Mouse (Mus musculus): ENCODE results near the gene Srsf3. TPM values are rescaled to one million over a fixed set of nuclear protein-coding genes. Genes with fewer than 3 reads are reported as not detected.
"Not testable (repeated sequence)": the region's sequence is repeated elsewhere in the genome, so short reads cannot be mapped to it uniquely, and the experiment has no call there.

The Srsf3 gene
- polyA plus RNA-seq, 1 experiment from 2014 or later = 879 TPM

GRCm38 (mm10) chr17:29031085-29031711, 1.2 kb upstream of the Srsf3 start:
- peak overlapping the region; percentile 71 for H3K4me3 ChIP-seq (ENCODE audit: low read depth, low read length)
- H3K36me3 ChIP-seq (ENCODE audit: control insufficient read depth, insufficient read depth, low read length); ATAC-seq (ENCODE audit: insufficient number of reproducible peaks, low FRiP score, low TSS enrichment, low read depth); DNase-seq (ENCODE audit: low spot score); H3K9me3 ChIP-seq (ENCODE audit: control insufficient read depth, low read length); H3K27me3 ChIP-seq (ENCODE audit: control insufficient read depth, insufficient read depth, low read length); H3K4me1 ChIP-seq (ENCODE audit: control insufficient read depth, insufficient read depth, low read length): not testable (repeated sequence)
- H3K9ac ChIP-seq (ENCODE audit: low read length) = peak overlapping the region; percentile 98
- WGBS = 58% methylated on average over 7 of the region's 7 CpGs
- peak overlapping the region; percentile 91 for H3K27ac ChIP-seq (replicated peaks; ENCODE audit: low read depth, low read length)
- H3K4me2 ChIP-seq (ENCODE audit: low read depth, severe bottlenecking) = peak overlapping the region; percentile 78; the same call in 1 of the 2 replicates

- WGBS = under 1% methylated on average over 26 of the region's 26 CpGs
- Histone ChIP-seq H3K36me3 (ENCODE audit: control insufficient read depth, insufficient read depth, low read length) (peaks cover 6% of the 10 kb centered on the region), H3K9me3 (ENCODE audit: control insufficient read depth, low read length) (no peaks in the 10 kb centered on the region), H3K4me1 (ENCODE audit: control insufficient read depth, insufficient read depth, low read length) (peaks cover 8% of the 10 kb centered on the region), H3K9ac (ENCODE audit: low read length) (peak overlapping the region; percentile 98), H3K27ac (replicated peaks; ENCODE audit: low read depth, low read length) (peak overlapping the region; percentile 91), H3K27me3 (ENCODE audit: control insufficient read depth, insufficient read depth, low read length) (no peaks in the 10 kb centered on the region), H3K4me3 (ENCODE audit: low read depth, low read length) (peak overlapping the region; percentile 71), H3K4me2 (ENCODE audit: low read depth, severe bottlenecking) (peak overlapping the region; percentile 78)
- peak; percentile 80 for DNase-seq (ENCODE audit: low spot score)
- no peak for ATAC-seq (ENCODE audit: insufficient number of reproducible peaks, low FRiP score, low TSS enrichment, low read depth)
Observed at GRCm38 (mm10) chr17:29031771-29032273, 606 bp upstream of the Srsf3 start.

- ATAC-seq (ENCODE audit: insufficient number of reproducible peaks, low FRiP score, low TSS enrichment, low read depth) (no peak), DNase-seq (ENCODE audit: low spot score) (no peak)
- Histone ChIP-seq H3K9me3 (ENCODE audit: control insufficient read depth, low read length) (no peaks in the 10 kb centered on the region), H3K36me3 (ENCODE audit: control insufficient read depth, insufficient read depth, low read length) (peaks cover 20% of the 10 kb centered on the region), H3K4me3 (ENCODE audit: low read depth, low read length) (peak overlapping the region; percentile 71), H3K27me3 (ENCODE audit: control insufficient read depth, insufficient read depth, low read length) (no peaks in the 10 kb centered on the region), H3K27ac (replicated peaks; ENCODE audit: low read depth, low read length) (no peak overlapping the region), H3K4me2 (ENCODE audit: low read depth, severe bottlenecking) (peak overlapping the region; percentile 96), H3K9ac (ENCODE audit: low read length) (peak overlapping the region; percentile 98), H3K4me1 (ENCODE audit: control insufficient read depth, insufficient read depth, low read length) (peaks cover 8% of the 10 kb centered on the region)
- under 1% methylated on average over 6 of the region's 6 CpGs for WGBS
Observed at GRCm38 (mm10) chr17:29033569-29034061, 1.2 kb downstream of the Srsf3 start.

GRCm38 (mm10) chr17:29034264-29034663, 1.8 kb downstream of the Srsf3 start:
- Histone ChIP-seq H3K4me1 (ENCODE audit: control insufficient read depth, insufficient read depth, low read length) (peaks cover 8% of the 10 kb centered on the region), H3K27ac (replicated peaks; ENCODE audit: low read depth, low read length) (no peak overlapping the region), H3K36me3 (ENCODE audit: control insufficient read depth, insufficient read depth, low read length) (peaks cover 22% of the 10 kb centered on the region), H3K9me3 (ENCODE audit: control insufficient read depth, low read length) (no peaks in the 10 kb centered on the region), H3K4me3 (ENCODE audit: low read depth, low read length) (peak overlapping the region; percentile 71), H3K27me3 (ENCODE audit: control insufficient read depth, insufficient read depth, low read length) (no peaks in the 10 kb centered on the region), H3K4me2 (ENCODE audit: low read depth, severe bottlenecking) (peak overlapping the region; percentile 96), H3K9ac (ENCODE audit: low read length) (peak overlapping the region; percentile 98)
- ATAC-seq (ENCODE audit: insufficient number of reproducible peaks, low FRiP score, low TSS enrichment, low read depth) (no peak), DNase-seq (ENCODE audit: low spot score) (no peak)

GRCm38 (mm10) chr17:29035506-29035905, 3.1 kb downstream of the Srsf3 start:
- DNase-seq (ENCODE audit: low spot score) = no peak
- Histone ChIP-seq H3K4me3 (ENCODE audit: low read depth, low read length) (peak overlapping the region; percentile 5; the same call in 1 of the 2 replicates), H3K4me1 (ENCODE audit: control insufficient read depth, insufficient read depth, low read length) (peaks cover 8% of the 10 kb centered on the region), H3K9me3 (ENCODE audit: control insufficient read depth, low read length) (no peaks in the 10 kb centered on the region), H3K4me2 (ENCODE audit: low read depth, severe bottlenecking) (peak overlapping the region; percentile 96), H3K9ac (ENCODE audit: low read length) (no peak overlapping the region), H3K27ac (replicated peaks; ENCODE audit: low read depth, low read length) (no peak overlapping the region), H3K27me3 (ENCODE audit: control insufficient read depth, insufficient read depth, low read length) (no peaks in the 10 kb centered on the region), H3K36me3 (ENCODE audit: control insufficient read depth, insufficient read depth, low read length) (peaks cover 31% of the 10 kb centered on the region)
- ATAC-seq (ENCODE audit: insufficient number of reproducible peaks, low FRiP score, low TSS enrichment, low read depth) = no peak

- no peak for DNase-seq (ENCODE audit: low spot score)
- no peak overlapping the region for H3K27ac ChIP-seq (replicated peaks; ENCODE audit: low read depth, low read length)
- ATAC-seq (ENCODE audit: insufficient number of reproducible peaks, low FRiP score, low TSS enrichment, low read depth) = no peak
Observed at GRCm38 (mm10) chr17:29039351-29039750, 6.9 kb downstream of the Srsf3 start.

GRCm38 (mm10) chr17:29041632-29042031, 9.2 kb downstream of the Srsf3 start:
- peaks cover 53% of the 10 kb centered on the region for H3K36me3 ChIP-seq (ENCODE audit: control insufficient read depth, insufficient read depth, low read length)
- not testable (repeated sequence) for H3K4me3 ChIP-seq (ENCODE audit: low read depth, low read length)
- 93% methylated on average over 3 of the region's 3 CpGs for WGBS

More at GRCm38 (mm10) chr17:29039351-29039750, 6.9 kb downstream of the Srsf3 start:
- no peak overlapping the region for H3K4me3 ChIP-seq (ENCODE audit: low read depth, low read length)
- no peak overlapping the region for H3K4me2 ChIP-seq (ENCODE audit: low read depth, severe bottlenecking)
- no peaks in the 10 kb centered on the region for H3K9me3 ChIP-seq (ENCODE audit: control insufficient read depth, low read length)
- peaks cover 3% of the 10 kb centered on the region; the same call in 1 of the 2 replicates for H3K4me1 ChIP-seq (ENCODE audit: control insufficient read depth, insufficient read depth, low read length)
- peaks cover 45% of the 10 kb centered on the region for H3K36me3 ChIP-seq (ENCODE audit: control insufficient read depth, insufficient read depth, low read length)
- WGBS = 73% methylated on average over 11 of the region's 11 CpGs
- no peak overlapping the region for H3K9ac ChIP-seq (ENCODE audit: low read length)
- no peaks in the 10 kb centered on the region for H3K27me3 ChIP-seq (ENCODE audit: control insufficient read depth, insufficient read depth, low read length)

GRCm38 (mm10) chr17:29042569-29042968, 10.1 kb downstream of the Srsf3 start:
- ATAC-seq (ENCODE audit: insufficient number of reproducible peaks, low FRiP score, low TSS enrichment, low read depth) (no peak), DNase-seq (ENCODE audit: low spot score) (no peak)
- H3K27me3 ChIP-seq (ENCODE audit: control insufficient read depth, insufficient read depth, low read length) = no peaks in the 10 kb centered on the region
- H3K27ac ChIP-seq (replicated peaks; ENCODE audit: low read depth, low read length) = no peak overlapping the region
- H3K9me3 ChIP-seq (ENCODE audit: control insufficient read depth, low read length) = 0 out of 2 replicates have a peak, but pooled peaks cover 3% of the 10 kb centered on the region
- H3K9ac ChIP-seq (ENCODE audit: low read length) = no peak overlapping the region
- no peaks in the 10 kb centered on the region for H3K4me1 ChIP-seq (ENCODE audit: control insufficient read depth, insufficient read depth, low read length)
- no peak overlapping the region for H3K4me2 ChIP-seq (ENCODE audit: low read depth, severe bottlenecking)
- H3K36me3 ChIP-seq (ENCODE audit: control insufficient read depth, insufficient read depth, low read length) = peaks cover 47% of the 10 kb centered on the region
- no peak overlapping the region for H3K4me3 ChIP-seq (ENCODE audit: low read depth, low read length)

More at GRCm38 (mm10) chr17:29041632-29042031, 9.2 kb downstream of the Srsf3 start:
- not testable (repeated sequence) for H3K27me3 ChIP-seq (ENCODE audit: control insufficient read depth, insufficient read depth, low read length); H3K4me1 ChIP-seq (ENCODE audit: control insufficient read depth, insufficient read depth, low read length); DNase-seq (ENCODE audit: low spot score); H3K9me3 ChIP-seq (ENCODE audit: control insufficient read depth, low read length); H3K9ac ChIP-seq (ENCODE audit: low read length); H3K27ac ChIP-seq (replicated peaks; ENCODE audit: low read depth, low read length); ATAC-seq (ENCODE audit: insufficient number of reproducible peaks, low FRiP score, low TSS enrichment, low read depth); H3K4me2 ChIP-seq (ENCODE audit: low read depth, severe bottlenecking)

Data from limb, embryonic 11.5 days (tissue).